Mouse (Mus musculus) lung, postnatal 25 days (tissue): Measurements from ENCODE around the gene Apol10a.
"Not testable (repeated sequence)": the region's sequence is repeated elsewhere in the genome, so short reads cannot be mapped to it uniquely, and the experiment has no call there.

Source experiments
- DNase-seq: peaks from one replicate; pipeline ENCODE4 v3.0.0; 2022; ENCODE audit warnings: low spot score

Apol10a gene

GRCm38 (mm10) chr15:77476693-77477092, at the start of gene Apol10a:
Gene Apol10a, plus strand, starts transcription at chr15:77477047.
- DNase-seq, result not testable (repeated sequence)

DNA sequence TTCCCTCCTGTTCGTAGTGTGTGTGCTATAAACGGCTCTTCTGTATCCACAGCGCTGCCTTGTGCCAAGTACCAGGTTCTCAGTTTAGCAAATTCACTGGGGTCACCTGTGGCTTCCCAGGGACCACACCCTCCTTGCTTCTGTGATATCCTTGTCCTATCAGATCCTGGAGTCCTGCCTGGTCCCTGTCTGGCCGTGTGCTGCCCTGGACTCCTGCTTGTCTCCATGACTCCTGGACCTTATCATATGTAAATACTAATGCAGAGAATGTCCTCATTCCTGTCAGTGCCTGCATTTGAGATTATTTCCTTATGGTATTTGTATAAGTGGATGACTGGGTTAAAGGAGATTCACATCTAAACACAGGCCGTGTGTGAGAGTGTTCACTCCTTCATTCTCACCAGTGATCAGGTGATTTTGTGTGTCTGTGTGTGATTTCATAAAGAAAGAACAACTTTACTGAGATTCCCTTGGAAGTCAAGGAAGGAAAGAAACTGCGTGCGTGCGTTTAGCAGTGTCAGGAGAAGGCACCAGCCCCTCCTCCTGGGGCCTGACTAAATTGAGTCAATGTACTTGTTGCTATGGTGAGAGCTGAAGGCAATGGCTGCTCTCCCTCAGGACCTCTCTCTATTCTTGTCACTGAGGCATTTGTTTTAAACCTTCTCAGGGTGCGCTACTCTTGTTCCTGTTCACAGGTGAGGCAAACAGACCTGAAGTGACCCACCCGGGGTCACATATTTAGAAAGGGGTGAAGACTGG, 48.0 kb upstream of the Apol10a start:
- not testable (repeated sequence) for DNase-seq

GRCm38 (mm10) chr15:77444746-77445145, 32.1 kb upstream of the Apol10a start:
- not testable (repeated sequence) for DNase-seq

DNA sequence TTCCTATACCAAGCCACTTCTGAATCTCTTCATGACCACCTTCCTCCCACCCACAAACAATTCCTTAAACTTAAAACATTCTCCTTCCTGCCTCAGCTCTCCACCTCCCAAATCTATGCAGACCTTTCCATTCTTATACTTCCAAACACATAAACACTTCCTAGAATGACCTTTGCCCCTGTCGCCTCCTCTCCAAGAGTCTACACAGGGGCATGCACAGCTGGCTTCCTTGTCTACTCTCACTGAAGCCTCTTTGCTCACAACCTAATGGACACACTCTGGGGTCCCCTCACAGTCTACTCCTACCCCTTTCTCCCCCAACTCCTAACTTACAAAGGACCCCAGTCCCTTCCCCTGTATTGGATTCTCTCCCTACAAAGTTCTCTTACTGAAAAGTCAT, 31.2 kb upstream of the Apol10a start:
- not testable (repeated sequence) for DNase-seq

DNA sequence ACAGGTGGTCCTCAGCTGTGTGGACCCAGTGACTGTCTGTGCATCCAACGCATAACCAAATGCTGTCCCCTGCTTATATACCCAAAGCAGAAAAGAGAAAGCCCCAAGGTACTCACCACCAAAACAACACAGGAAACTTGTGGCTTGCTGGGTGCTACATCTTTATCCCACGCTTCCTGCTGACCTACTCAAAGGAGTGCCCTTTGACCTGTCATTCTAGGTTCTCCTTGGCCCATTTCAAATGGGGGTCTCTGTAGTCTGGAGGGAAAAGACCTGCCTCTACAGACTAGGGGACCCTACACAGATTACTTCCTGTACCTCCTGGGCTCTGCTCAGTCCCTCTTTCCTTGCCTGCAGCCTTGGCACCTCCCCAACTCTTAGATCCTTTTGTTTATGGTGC, 29.5 kb upstream of the Apol10a start, which contains the start of gene Apol7b:
TSS of gene Apol7b (minus strand) at position 101 of the 400 bp plus-strand sequence.
- DNase-seq, result not testable (repeated sequence)

DNA sequence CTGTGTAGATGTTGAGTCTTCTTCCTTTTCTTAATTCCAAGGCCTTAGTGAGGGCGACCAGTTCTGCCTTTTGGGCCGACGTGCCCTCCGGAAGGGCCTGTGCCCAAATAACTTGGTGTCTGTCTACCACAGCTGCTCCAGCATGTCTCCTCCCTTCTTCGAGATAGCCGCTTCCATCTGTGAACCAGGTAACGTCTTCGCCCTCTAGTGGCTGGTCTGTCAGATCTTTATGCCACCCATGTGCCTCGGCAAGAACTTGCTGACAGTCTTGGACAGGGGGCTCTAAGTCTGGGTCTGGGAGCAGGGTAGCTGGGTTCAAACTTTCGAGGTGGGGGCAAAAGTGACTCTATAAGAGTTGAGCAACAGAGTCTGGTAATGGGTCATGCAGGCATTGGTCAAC, 26.9 kb upstream of the Apol10a start:
- peak; percentile 1 for DNase-seq

DNA sequence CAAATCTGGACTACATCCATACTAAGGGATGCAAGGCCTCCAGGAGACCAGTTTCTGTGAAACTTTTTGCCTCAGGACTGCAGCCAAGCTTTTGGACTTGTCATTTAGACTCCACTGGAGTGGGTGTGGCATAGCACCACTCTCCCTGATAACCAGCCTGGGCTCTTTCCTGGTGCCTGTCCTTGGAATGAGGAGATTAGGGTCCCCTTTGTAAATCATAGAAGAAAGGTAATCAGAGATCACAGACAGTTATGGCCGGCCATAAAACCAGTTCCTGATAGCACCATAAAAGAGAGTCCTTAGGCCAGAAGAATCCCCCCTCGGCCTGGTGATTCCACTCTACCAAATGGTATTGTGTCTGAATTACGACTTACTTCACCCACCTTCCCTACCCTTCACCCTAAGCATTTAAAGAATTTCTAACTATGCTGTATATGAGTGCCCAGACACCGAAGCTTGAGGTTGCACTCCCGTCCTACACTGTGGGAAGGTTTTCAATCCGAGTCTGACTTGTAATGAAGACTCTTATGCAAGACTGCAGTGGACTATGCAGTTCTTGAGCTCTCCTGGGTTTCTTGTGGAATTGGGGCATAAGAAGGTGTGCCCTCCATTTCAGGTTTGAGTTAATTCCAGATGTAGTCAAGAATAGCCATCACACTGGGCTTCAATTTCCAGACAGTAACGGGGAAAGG, 2.0 kb upstream of the Apol10a start:
- not testable (repeated sequence) for DNase-seq

DNA sequence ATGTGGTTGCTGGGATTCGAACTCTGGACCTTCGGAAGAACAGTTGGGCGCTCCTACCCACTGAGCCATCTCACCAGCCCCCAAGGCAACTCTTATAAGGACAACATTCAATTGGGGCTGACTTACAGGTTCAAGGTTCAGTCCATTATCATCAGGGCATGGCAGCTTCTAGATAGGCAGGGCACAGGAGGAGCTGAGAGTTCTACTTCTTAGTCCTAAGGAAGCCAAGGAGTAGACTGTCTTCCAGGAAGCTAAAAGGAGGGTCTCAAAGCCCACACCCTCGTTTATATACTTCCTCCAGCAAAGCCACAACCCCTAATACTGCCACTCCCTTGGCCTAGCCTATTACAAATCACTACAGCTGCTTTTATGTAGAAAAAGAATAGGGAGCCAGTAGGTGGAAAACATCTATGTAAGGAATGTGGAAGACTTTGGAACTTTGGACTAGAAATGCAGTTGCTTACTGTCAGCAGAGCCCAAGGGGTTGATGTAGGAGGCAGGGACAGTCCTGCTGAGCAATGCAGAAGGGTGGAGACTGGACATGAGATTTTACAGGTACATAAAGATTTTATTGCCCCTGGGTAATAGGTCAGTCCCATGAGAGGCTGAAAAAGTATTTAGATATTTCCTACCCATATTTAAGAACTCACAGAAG, 5.4 kb downstream of the Apol10a start:
- DNase-seq, result no peak

DNA sequence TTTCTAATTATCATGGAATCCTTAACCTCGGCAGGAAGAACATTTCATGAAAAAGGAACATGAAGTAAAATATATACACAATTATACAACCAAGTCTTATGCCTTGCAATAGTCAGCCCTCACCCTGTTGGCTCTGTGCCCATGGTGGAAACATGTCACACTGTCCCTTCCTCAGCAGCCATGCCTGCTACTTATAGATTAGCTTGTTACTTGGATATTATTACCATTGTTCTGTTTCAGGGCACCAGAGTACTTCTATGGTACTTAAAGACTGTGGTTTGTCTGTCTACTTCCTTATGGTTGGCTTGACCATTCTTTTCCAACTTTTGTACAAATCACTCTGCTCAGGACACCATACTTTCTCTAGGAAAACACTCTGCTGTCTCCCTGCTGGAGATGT, 16.3 kb downstream of the Apol10a start:
- DNase-seq, result not testable (repeated sequence)

GRCm38 (mm10) chr15:77494694-77495093, 17.8 kb downstream of the Apol10a start:
- not testable (repeated sequence) for DNase-seq

GRCm38 (mm10) chr15:77507966-77508365, 31.1 kb downstream of the Apol10a start, which contains the start of gene Apol11a:
Gene Apol11a, plus strand, starts transcription at chr15:77508271.
- DNase-seq, result not testable (repeated sequence)

- DNase-seq, result not testable (repeated sequence)
These were observed 43.7 kb downstream of the Apol10a start for GRCm38 (mm10) chr15:77520596-77520995.

- DNase-seq, result peak; percentile 37
These were observed 46.5 kb downstream of the Apol10a start for GRCm38 (mm10) chr15:77523186-77523843.

DNA sequence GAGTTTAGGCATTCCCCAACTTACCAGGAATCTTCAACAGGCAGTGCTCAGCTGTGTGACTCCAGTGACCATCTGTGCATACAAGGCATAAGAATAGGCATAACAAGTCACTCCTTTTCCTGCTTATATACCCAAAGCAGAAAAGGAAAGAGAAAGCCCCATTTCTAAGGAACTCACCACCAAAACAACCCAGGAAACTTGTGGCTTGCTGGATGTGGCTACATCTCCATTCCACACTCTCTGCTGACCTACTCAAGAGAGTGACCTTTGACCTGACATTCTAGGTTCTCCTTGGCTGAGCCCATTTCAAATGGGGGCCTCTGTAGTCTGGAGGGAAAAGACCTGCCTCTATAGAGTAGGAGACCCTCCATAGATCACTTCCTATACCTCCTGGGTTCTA, 56.4 kb downstream of the Apol10a start, which contains the start of gene Apol7c:
TSS of gene Apol7c (minus strand) at position 101 of the 400 bp plus-strand sequence.
- DNase-seq, result no peak

GRCm38 (mm10) chr15:77539221-77539620, 62.4 kb downstream of the Apol10a start:
- DNase-seq, result not testable (repeated sequence)
